Mouse (Mus musculus): ENCODE measurements around the gene Celf6. TPM values are rescaled to one million over a fixed set of nuclear protein-coding genes. Genes with fewer than 3 reads are reported as not detected.

Gene Celf6
- total RNA-seq, 2 experiments from 2014 or later, result not detected

Other genes starting within 250 kb of the Celf6 start
- 1 to 10 TPM; 2.6 to 3.2 TPM for gene Bbs4, start 224.4 kb upstream of the Celf6 start, total RNA-seq (2021)
- 10 to 100 TPM; 77.6 to 83.7 TPM for gene Arih1, start 91.3 kb upstream of the Celf6 start, total RNA-seq (2021)
- gene Hexa, start 38.4 kb upstream of the Celf6 start, total RNA-seq (2021), result 10 to 100 TPM; 43.9 to 47.0 TPM
- under 1 TPM; 0.28 to 0.57 TPM for gene Tmem202, start 38.1 kb upstream of the Celf6 start, total RNA-seq (2021)
- gene Parp6, start 39.4 kb downstream of the Celf6 start, total RNA-seq (2021), result 10 to 100 TPM; 16.8 to 21.9 TPM
- gene Pkm, start 78.5 kb downstream of the Celf6 start, total RNA-seq (2021), result 1,000 to 10,000 TPM; 1,087 to 1,168 TPM
- not detected for gene Gramd2, start 102.2 kb downstream of the Celf6 start, total RNA-seq (2021)
- 1 to 10 TPM; 7.9 to 9.6 TPM for gene Senp8, start 172.8 kb downstream of the Celf6 start, total RNA-seq (2021)
- gene Myo9a, start 173.0 kb downstream of the Celf6 start, total RNA-seq (2021), result 10 to 100 TPM; 12.6 to 14.8 TPM

All from heart, postnatal 36 days (tissue).